Mouse (Mus musculus) kidney, embryonic 16.5 days (tissue): Measurements from ENCODE around the gene C87414. TPM values are rescaled to one million over a fixed set of nuclear protein-coding genes. Genes with fewer than 3 reads are reported as not detected.
"Not testable (repeated sequence)": the region's sequence is repeated elsewhere in the genome, so short reads cannot be mapped to it uniquely, and the experiment has no call there.

ENCODE experiments used
- ATAC-seq: fragments of 200-750 bp; cut with Nextera tagmentation; 2 replicates; pipeline ENCODE4 v1.8.0; 2017; ENCODE audit warnings: moderate TSS enrichment; ENCODE audit not compliant: low FRiP score, low TSS enrichment
- H3K27ac ChIP-seq: fragments of 300-500 bp; sonication (generic); 2 replicates; pipeline ENCODE4 v1.5.1; 2014; ENCODE audit warnings: low read length
- H3K27me3 ChIP-seq: fragments of 300-500 bp; sonication (generic); 2 replicates; pipeline ENCODE4 v1.6.1; 2014; ENCODE audit warnings: low read length, control low read depth, mixed read lengths; ENCODE audit not compliant: insufficient read depth
- H3K36me3 ChIP-seq: fragments of 300-500 bp; sonication (generic); 2 replicates; pipeline ENCODE4 v1.6.1; 2014; ENCODE audit warnings: low read length, control low read depth, mixed read lengths; ENCODE audit not compliant: insufficient read depth
- H3K4me1 ChIP-seq: fragments of 300-500 bp; sonication (generic); 2 replicates; pipeline ENCODE4 v1.6.1; 2014; ENCODE audit warnings: low read length, control low read depth, mixed read lengths; ENCODE audit not compliant: insufficient read depth
- H3K4me2 ChIP-seq: fragments of 300-500 bp; sonication (generic); replicated peaks from 2 replicates; pipeline ENCODE4 v1.6.1; 2014; ENCODE audit warnings: low read depth, low read length
- H3K4me3 ChIP-seq: fragments of 300-500 bp; sonication (generic); 2 replicates; pipeline ENCODE4 v1.5.1; 2014; ENCODE audit warnings: mild to moderate bottlenecking, low read length
- H3K9ac ChIP-seq: fragments of 300-500 bp; sonication (generic); replicated peaks from 2 replicates; pipeline ENCODE4 v1.6.1; 2014; ENCODE audit warnings: low read length
- H3K9me3 ChIP-seq: fragments of 300-500 bp; sonication (generic); 2 replicates; pipeline ENCODE4 v1.6.1; 2016; ENCODE audit warnings: low read length, control low read depth
- WGBS: fragments of 180-500 bp; shearing (Covaris S2); extraction: QIAGEN DNeasy Blood & Tissue Kit; methylation state at CpG from one replicate; pipeline ENCODE4 v1.1.7; 2014; 5-methylcytosine and 5-hydroxymethylcytosine counted together
- polyA plus RNA-seq: library from polyadenylated mRNA; unstranded; fragments of >200 nt; fragmentation: Nextera tagmentation; extraction: Ambion mirVana; gene quantifications from 2 replicates; pipeline ENCODE4 v1.2.1, GENCODE M21; 2015

Gene C87414
- polyA plus RNA-seq: not detected in 2 replicates

DNA sequence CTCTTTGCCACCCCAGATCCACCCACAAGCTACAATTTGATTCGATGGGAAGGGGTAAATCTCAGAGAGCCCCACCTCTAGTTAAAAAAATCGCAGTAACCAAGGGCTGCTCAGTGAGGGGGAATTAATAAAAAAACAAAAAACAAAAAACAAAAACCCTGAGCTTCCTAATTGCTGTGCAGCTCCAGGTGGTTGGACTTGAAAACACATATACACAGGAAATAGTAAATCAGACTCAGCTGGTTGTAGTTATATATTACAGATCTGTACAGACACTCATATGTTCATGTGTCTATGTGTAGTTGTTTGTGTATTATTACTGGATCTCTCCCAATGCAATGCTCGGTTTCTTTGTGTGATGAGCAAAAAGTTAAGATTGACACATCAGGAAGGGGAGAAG is at the start of gene C87414:
Gene C87414 (minus strand): TSS at position 101 of the 400 bp plus-strand sequence.
- H3K4me1 ChIP-seq, H3K27ac ChIP-seq, ATAC-seq, H3K27me3 ChIP-seq, H3K9me3 ChIP-seq, H3K4me3 ChIP-seq, H3K4me2 ChIP-seq, H3K36me3 ChIP-seq, H3K9ac ChIP-seq: not testable (repeated sequence)
- WGBS: no CpG with 5 or more reads among the region's 3 CpGs

DNA sequence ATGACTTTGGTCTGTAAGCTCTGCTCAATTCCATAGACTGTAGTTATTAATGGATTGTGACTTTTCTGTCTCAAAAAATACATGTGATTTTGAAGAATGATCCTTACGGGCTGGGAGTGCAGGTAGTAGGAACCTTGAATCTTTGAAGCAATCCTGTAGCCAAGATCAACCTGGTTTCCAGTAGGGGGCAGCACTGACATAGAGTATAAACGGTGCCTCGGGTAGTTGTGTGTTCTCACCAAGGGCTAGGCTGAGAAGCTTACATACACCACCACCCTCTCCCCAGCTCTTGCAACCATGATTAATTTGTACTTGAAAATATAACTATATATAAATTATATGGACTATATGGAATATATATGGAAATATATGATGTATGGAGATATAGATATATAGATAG is 13.3 kb upstream of the C87414 start:
- WGBS: 78% methylated on average over 3 of the region's 3 CpGs
- H3K4me3 ChIP-seq, ATAC-seq: not testable (repeated sequence)

More for the DNA sequence above, 13.3 kb upstream of the C87414 start:
- not testable (repeated sequence) for H3K9ac ChIP-seq, H3K27me3 ChIP-seq, H3K27ac ChIP-seq, H3K9me3 ChIP-seq, H3K4me2 ChIP-seq, H3K4me1 ChIP-seq, H3K36me3 ChIP-seq

Other genes starting within 250 kb of the C87414 start
- not detected in 2 replicates for gene Gm16427, start 131.4 kb downstream of the C87414 start, polyA plus RNA-seq
- not detected in 2 replicates for gene Gm7792, start 172.2 kb upstream of the C87414 start, polyA plus RNA-seq